Mouse (Mus musculus) retina, embryonic 14.5 days (tissue): ENCODE data around the gene Hand2.

Source experiments
- DNase-seq: peaks from one replicate; pipeline ENCODE4 v3.0.0-alpha.2; 2015; ENCODE audit warnings: low spot score

Hand2 gene

GRCm38 (mm10) chr8:57324671-57325070 lies 3.9 kb downstream of the Hand2 start:
- no peak for DNase-seq

GRCm38 (mm10) chr8:57325111-57325891 lies 4.5 kb downstream of the Hand2 start:
- DNase-seq: no peak

- no peak for DNase-seq
Measured at GRCm38 (mm10) chr8:57326091-57327065, 5.6 kb downstream of the Hand2 start.

GRCm38 (mm10) chr8:57327281-57328160 lies 6.7 kb downstream of the Hand2 start:
- DNase-seq: no peak

GRCm38 (mm10) chr8:57328161-57328920 lies 7.6 kb downstream of the Hand2 start:
- DNase-seq: peak; percentile 79

GRCm38 (mm10) chr8:57328931-57329341 lies 8.2 kb downstream of the Hand2 start:
- DNase-seq: no peak

- DNase-seq: no peak
Measured at GRCm38 (mm10) chr8:57330106-57330505, 9.3 kb downstream of the Hand2 start.

- DNase-seq: no peak
Measured at GRCm38 (mm10) chr8:57331727-57332630, 11.2 kb downstream of the Hand2 start.

GRCm38 (mm10) chr8:57332676-57333482 lies 12.1 kb downstream of the Hand2 start:
- DNase-seq: no peak

- no peak for DNase-seq
Measured at GRCm38 (mm10) chr8:57333483-57333770, 12.6 kb downstream of the Hand2 start.

GRCm38 (mm10) chr8:57333795-57334551 lies 13.2 kb downstream of the Hand2 start:
- DNase-seq: peak; percentile 68

- no peak for DNase-seq
Measured at GRCm38 (mm10) chr8:57334714-57335113, 13.9 kb downstream of the Hand2 start.

GRCm38 (mm10) chr8:57337271-57338030 lies 16.7 kb downstream of the Hand2 start:
- DNase-seq: no peak

- no peak for DNase-seq
Measured at GRCm38 (mm10) chr8:57339711-57340650, 19.2 kb downstream of the Hand2 start.

GRCm38 (mm10) chr8:57340840-57341540 lies 20.2 kb downstream of the Hand2 start:
- peak; percentile 44 for DNase-seq

- DNase-seq: peak; percentile 3
Measured at GRCm38 (mm10) chr8:57341541-57341840, 20.7 kb downstream of the Hand2 start.
